Mouse (Mus musculus): Measurements from ENCODE around the gene Usp43. TPM values are rescaled to one million over a fixed set of nuclear protein-coding genes. Genes with fewer than 3 reads are reported as not detected.

Gene Usp43
- polyA plus RNA-seq, 1 experiment = not detected

GRCm38 (mm10) chr11:67921091-67921826, 694 bp downstream of the Usp43 start:
- TF ChIP-seq GATA1 (IDR thresholded peaks at IDR 0.05; ENCODE audit: low read length) = no peak

- no peak for TF ChIP-seq GATA1 (IDR thresholded peaks at IDR 0.05; ENCODE audit: low read length)
Observed at GRCm38 (mm10) chr11:67920226-67920960, 1.6 kb downstream of the Usp43 start.

- TF ChIP-seq GATA1 (IDR thresholded peaks at IDR 0.05; ENCODE audit: low read length) = no peak
Observed at GRCm38 (mm10) chr11:67919593-67919992, 2.4 kb downstream of the Usp43 start.

GRCm38 (mm10) chr11:67917126-67917525, 4.8 kb downstream of the Usp43 start:
- TF ChIP-seq GATA1 (IDR thresholded peaks at IDR 0.05; ENCODE audit: low read length) = no peak

DNA sequence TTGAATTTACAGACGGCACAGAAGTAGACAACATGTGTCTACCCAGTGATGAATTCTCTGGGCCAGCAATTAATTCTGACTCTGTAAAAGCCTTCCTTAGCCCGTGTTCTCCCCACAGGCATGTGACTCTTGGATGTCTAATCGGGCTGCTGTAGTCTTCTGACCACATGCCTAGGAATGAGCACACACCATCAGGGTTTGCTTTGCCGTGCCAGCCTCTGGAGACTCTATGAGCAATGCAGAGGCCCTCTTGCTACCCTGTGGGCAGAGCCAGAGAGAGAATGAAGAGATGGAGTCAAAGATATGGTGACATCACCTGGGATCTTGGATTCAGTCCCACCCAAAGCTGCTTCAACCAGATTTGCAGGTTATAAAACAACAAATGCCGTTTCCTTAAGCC, 10.9 kb downstream of the Usp43 start:
- TF ChIP-seq GATA1 (IDR thresholded peaks at IDR 0.05; ENCODE audit: low read length) = no peak

DNA sequence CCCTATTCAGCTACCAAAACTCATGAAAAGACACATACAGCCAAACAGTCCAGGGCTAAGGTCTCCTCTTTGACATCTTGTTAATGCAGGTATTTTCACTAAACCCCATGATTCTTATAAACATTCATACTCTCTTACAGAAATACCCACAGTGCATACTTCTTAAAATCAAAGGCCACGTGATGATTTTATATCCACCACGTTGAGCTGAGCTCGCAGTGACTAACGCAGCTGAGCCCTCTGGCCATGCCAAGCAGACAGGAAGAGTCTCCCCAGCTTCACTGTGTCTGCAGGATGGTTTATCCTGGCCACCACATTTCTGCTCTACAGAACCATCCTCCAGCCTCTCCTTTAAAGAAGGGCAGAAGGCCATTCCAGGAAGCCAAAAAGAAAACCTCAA, 18.2 kb downstream of the Usp43 start:
- no peak for TF ChIP-seq GATA1 (IDR thresholded peaks at IDR 0.05; ENCODE audit: low read length)

- TF ChIP-seq GATA1 (IDR thresholded peaks at IDR 0.05; ENCODE audit: low read length) = no peak
Observed at GRCm38 (mm10) chr11:67897064-67897560, 24.8 kb downstream of the Usp43 start.

GRCm38 (mm10) chr11:67895641-67896040, 26.3 kb downstream of the Usp43 start:
- TF ChIP-seq GATA1 (IDR thresholded peaks at IDR 0.05; ENCODE audit: low read length) = no peak

GRCm38 (mm10) chr11:67888521-67888920, 33.4 kb downstream of the Usp43 start:
- TF ChIP-seq GATA1 (IDR thresholded peaks at IDR 0.05; ENCODE audit: low read length) = no peak

DNA sequence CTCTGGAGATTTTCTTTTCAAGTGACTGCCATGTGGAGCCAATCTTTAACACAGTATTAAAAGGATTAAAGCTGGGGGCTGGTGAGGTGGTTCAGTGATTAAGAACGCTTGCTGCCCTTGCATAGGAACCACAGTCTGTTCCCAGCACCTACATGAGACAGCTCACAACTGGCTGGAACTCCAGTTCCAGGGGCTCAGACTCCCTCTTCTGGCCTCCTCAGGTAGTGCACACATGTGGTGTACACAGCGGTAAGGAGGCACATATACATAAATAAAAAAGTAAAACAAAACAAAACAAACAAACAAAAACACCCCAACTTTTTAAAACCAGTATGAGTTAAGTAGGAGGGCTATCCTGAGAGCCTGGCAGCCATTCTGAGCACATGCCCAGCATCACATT, 36.0 kb downstream of the Usp43 start:
- no peak for TF ChIP-seq GATA1 (IDR thresholded peaks at IDR 0.05; ENCODE audit: low read length)

DNA sequence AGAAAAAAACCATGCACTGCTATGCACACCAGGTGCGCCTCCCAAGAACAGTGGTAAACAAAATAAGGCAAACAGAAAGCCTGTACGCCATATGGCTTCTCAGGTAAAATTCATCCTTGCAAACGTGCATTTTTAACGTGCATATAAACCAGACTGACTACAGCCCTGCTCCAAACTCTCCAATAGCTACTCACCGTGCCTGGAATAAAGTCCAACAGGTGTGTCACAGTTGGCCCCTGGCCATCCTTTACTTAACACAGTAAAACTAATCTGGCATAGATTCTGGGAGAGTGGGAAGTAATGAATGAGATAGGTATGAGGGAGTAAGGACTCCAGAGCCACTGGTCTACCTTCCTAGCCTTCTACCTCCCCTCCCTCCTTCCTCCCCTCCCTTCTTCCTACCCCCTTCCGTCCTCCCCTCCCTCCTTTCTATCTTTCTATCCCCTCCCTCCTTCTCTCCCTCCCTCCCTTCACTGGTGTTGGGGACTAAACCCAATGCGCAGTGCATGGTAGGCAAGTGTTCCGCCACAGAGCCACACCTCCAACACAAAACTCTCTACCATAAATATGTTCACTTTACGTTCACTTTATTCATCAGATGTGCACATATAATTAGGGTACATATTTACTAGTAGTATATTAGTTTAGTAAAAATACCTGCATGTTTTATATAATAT, 56.3 kb downstream of the Usp43 start:
- TF ChIP-seq GATA1 (IDR thresholded peaks at IDR 0.05; ENCODE audit: low read length) = no peak

GRCm38 (mm10) chr11:67865100-67865499, 56.9 kb downstream of the Usp43 start:
- TF ChIP-seq GATA1 (IDR thresholded peaks at IDR 0.05; ENCODE audit: low read length) = no peak

- no peak for TF ChIP-seq GATA1 (IDR thresholded peaks at IDR 0.05; ENCODE audit: low read length)
Observed at GRCm38 (mm10) chr11:67861399-67861838, 60.5 kb downstream of the Usp43 start.

DNA sequence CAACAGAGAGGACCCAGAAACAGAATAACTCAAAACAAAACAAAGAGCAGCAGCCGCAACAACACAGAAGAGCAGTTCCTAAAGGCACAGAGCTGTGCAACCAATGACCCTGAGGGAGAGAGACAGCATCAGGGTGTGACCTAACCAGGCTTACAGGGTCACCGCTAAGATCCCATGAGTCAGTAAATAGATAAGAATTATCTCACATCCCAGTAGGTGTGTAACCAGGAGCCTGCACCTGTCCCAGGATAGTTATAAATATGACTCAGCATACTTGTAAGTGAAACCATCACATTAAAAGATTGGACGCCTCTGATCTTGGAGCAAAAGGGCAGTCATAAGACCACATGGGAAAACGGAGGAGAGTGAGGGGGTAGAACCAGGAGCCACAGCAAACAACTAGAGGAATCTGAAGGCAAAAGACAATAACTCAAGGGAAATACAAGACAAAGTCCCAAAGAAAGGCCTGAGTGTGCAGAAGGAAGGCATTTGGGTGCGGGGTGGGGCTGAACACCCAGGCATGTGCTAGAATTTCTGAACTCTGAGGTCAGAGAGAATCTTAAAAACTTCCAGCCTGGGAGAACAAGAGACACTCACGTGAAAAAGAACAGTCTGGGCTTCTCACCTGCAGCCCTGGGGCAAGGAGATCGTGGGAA, 61.1 kb downstream of the Usp43 start:
- no peak for TF ChIP-seq GATA1 (IDR thresholded peaks at IDR 0.05; ENCODE audit: low read length)

GRCm38 (mm10) chr11:67858518-67858917, 63.4 kb downstream of the Usp43 start:
- no peak for TF ChIP-seq GATA1 (IDR thresholded peaks at IDR 0.05; ENCODE audit: low read length)

DNA sequence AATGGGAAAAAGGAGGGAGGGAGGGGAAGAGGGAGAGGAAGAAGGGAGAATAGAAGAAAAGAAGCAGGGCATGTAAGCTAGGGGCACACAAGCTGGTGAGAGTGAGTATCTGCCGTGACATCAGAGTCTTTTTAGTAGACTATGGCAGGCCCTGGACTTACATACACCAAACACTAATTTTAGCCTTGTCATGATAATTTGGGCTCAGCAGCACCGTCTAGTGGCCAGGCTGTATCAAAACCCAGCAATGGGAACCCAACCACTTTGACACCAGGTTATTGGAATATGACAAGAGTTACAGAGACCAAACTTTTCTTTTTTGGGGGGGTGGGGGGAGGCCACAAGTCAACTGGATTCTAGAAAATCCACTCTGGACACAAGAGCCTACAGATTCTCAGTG, 66.9 kb downstream of the Usp43 start:
- no peak for TF ChIP-seq GATA1 (IDR thresholded peaks at IDR 0.05; ENCODE audit: low read length)

Data from G1E-ER4 (cell line).